Mouse (Mus musculus) heart, embryonic 10.5 days (tissue): Measurements from ENCODE around the gene Ikzf3. TPM values are rescaled to one million over a fixed set of nuclear protein-coding genes. Genes with fewer than 3 reads are reported as not detected.

Source experiments
- DNase-seq: peaks from one replicate; pipeline ENCODE4 v3.0.0-alpha.2; 2017; ENCODE audit warnings: low spot score
- H3K27ac ChIP-seq: fragments of 300-500 bp; sonication (generic); 2 replicates; pipeline ENCODE4 v1.5.1; 2016; ENCODE audit warnings: mild to moderate bottlenecking
- H3K27me3 ChIP-seq: fragments of 300-500 bp; sonication (generic); 2 replicates; pipeline ENCODE4 v1.6.1; 2016; ENCODE audit warnings: mild to moderate bottlenecking; ENCODE audit not compliant: poor library complexity, insufficient read depth, severe bottlenecking
- H3K36me3 ChIP-seq: fragments of 300-500 bp; sonication (generic); 2 replicates; pipeline ENCODE4 v1.6.1; 2016; ENCODE audit warnings: mild to moderate bottlenecking, moderate library complexity
- H3K4me1 ChIP-seq: fragments of 300-500 bp; sonication (generic); 2 replicates; pipeline ENCODE4 v1.6.1; 2016; ENCODE audit warnings: mild to moderate bottlenecking
- H3K4me3 ChIP-seq: fragments of 300-500 bp; sonication (generic); 2 replicates; pipeline ENCODE4 v1.5.1; 2016; ENCODE audit warnings: mild to moderate bottlenecking, moderate library complexity
- H3K9me3 ChIP-seq: fragments of 300-500 bp; sonication (generic); 2 replicates; pipeline ENCODE4 v1.6.1; 2016; ENCODE audit warnings: mild to moderate bottlenecking, moderate library complexity
- WGBS: fragments of 180-500 bp; shearing (Covaris S2); methylation state at CpG from one replicate; pipeline ENCODE4 v1.1.7; 2016; 5-methylcytosine and 5-hydroxymethylcytosine counted together
- polyA plus RNA-seq: library from polyadenylated mRNA; unstranded; fragments of >200 nt; fragmentation: Nextera tagmentation; extraction: Ambion mirVana; gene quantifications from 2 replicates; pipeline ENCODE4 v1.2.1, GENCODE M21; 2016

The Ikzf3 gene
- polyA plus RNA-seq, 1 experiment from 2014 or later = 0.04 TPM

GRCm38 (mm10) chr11:98492959-98493358, 52.9 kb downstream of the Ikzf3 start:
- Histone ChIP-seq H3K9me3 (no peaks in the 10 kb centered on the region), H3K27ac (no peak overlapping the region), H3K4me1 (peaks cover 14% of the 10 kb centered on the region; the same call in 1 of the 2 replicates), H3K36me3 (no peaks in the 10 kb centered on the region), H3K27me3 (peaks cover 14% of the 10 kb centered on the region; the same call in 1 of the 2 replicates), H3K4me3 (no peak overlapping the region)
- 29% methylated on average over 7 of the region's 7 CpGs for WGBS
- DNase-seq = no peak

- Histone ChIP-seq H3K9me3 (no peaks in the 10 kb centered on the region), H3K36me3 (no peaks in the 10 kb centered on the region), H3K4me3 (no peak overlapping the region), H3K27me3 (peaks cover 14% of the 10 kb centered on the region; the same call in 1 of the 2 replicates), H3K4me1 (peaks cover 7% of the 10 kb centered on the region; the same call in 1 of the 2 replicates), H3K27ac (no peak overlapping the region)
- DNase-seq = no peak
- WGBS = 60% methylated on average over 7 of the region's 7 CpGs
These were observed 54.3 kb downstream of the Ikzf3 start for GRCm38 (mm10) chr11:98491571-98491970.

- no peak overlapping the region for H3K27ac ChIP-seq
- H3K4me1 ChIP-seq = peaks cover 7% of the 10 kb centered on the region; the same call in 1 of the 2 replicates
- H3K4me3 ChIP-seq = no peak overlapping the region
- no peak for DNase-seq
- H3K36me3 ChIP-seq = no peaks in the 10 kb centered on the region
- WGBS = 74% methylated on average over 20 of the region's 20 CpGs
- 0 out of 2 replicates have a peak, but pooled peaks cover under 1% of the 10 kb centered on the region for H3K27me3 ChIP-seq
- no peaks in the 10 kb centered on the region for H3K9me3 ChIP-seq
These were observed 57.1 kb downstream of the Ikzf3 start for GRCm38 (mm10) chr11:98488540-98489234.

- Histone ChIP-seq H3K36me3 (no peaks in the 10 kb centered on the region), H3K4me3 (no peak overlapping the region), H3K27me3 (peaks cover under 1% of the 10 kb centered on the region; the same call in 1 of the 2 replicates), H3K4me1 (peaks cover 5% of the 10 kb centered on the region; the same call in 1 of the 2 replicates), H3K9me3 (no peaks in the 10 kb centered on the region), H3K27ac (no peak overlapping the region)
- 70% methylated on average over 5 of the region's 5 CpGs for WGBS
- DNase-seq = no peak
These were observed 58.2 kb downstream of the Ikzf3 start for GRCm38 (mm10) chr11:98487526-98488040.

GRCm38 (mm10) chr11:98485749-98486148, 60.1 kb downstream of the Ikzf3 start:
- 84% methylated on average over 2 of the region's 2 CpGs for WGBS
- peaks cover 2% of the 10 kb centered on the region; the same call in 1 of the 2 replicates for H3K4me1 ChIP-seq

GRCm38 (mm10) chr11:98482067-98482466, 63.8 kb downstream of the Ikzf3 start:
- 78% methylated on average over 10 of the region's 10 CpGs for WGBS
- Histone ChIP-seq H3K27ac (no peak overlapping the region), H3K27me3 (peaks cover 7% of the 10 kb centered on the region; the same call in 1 of the 2 replicates), H3K4me3 (no peak overlapping the region), H3K36me3 (no peaks in the 10 kb centered on the region), H3K4me1 (peaks cover 7% of the 10 kb centered on the region), H3K9me3 (no peaks in the 10 kb centered on the region)
- no peak for DNase-seq

More at GRCm38 (mm10) chr11:98485749-98486148, 60.1 kb downstream of the Ikzf3 start:
- H3K4me3 ChIP-seq = no peak overlapping the region
- H3K27me3 ChIP-seq = peaks cover 7% of the 10 kb centered on the region; the same call in 1 of the 2 replicates
- H3K36me3 ChIP-seq = no peaks in the 10 kb centered on the region
- no peak overlapping the region for H3K27ac ChIP-seq
- H3K9me3 ChIP-seq = no peaks in the 10 kb centered on the region
- no peak for DNase-seq

GRCm38 (mm10) chr11:98481231-98481630, 64.6 kb downstream of the Ikzf3 start:
- Histone ChIP-seq H3K27ac (no peak overlapping the region), H3K27me3 (peaks cover 7% of the 10 kb centered on the region; the same call in 1 of the 2 replicates), H3K4me1 (peaks cover 11% of the 10 kb centered on the region), H3K9me3 (no peaks in the 10 kb centered on the region), H3K36me3 (no peaks in the 10 kb centered on the region), H3K4me3 (no peak overlapping the region)
- no peak for DNase-seq
- WGBS = 65% methylated on average over 6 of the region's 6 CpGs

- 81% methylated on average over 12 of the region's 12 CpGs for WGBS
- Histone ChIP-seq H3K36me3 (no peaks in the 10 kb centered on the region), H3K27me3 (peaks cover 7% of the 10 kb centered on the region; the same call in 1 of the 2 replicates), H3K9me3 (no peaks in the 10 kb centered on the region), H3K4me3 (no peak overlapping the region), H3K4me1 (peaks cover 11% of the 10 kb centered on the region), H3K27ac (no peak overlapping the region)
- no peak for DNase-seq
These were observed 65.8 kb downstream of the Ikzf3 start for GRCm38 (mm10) chr11:98479940-98480497.

- 68% methylated on average over 13 of the region's 13 CpGs for WGBS
- Histone ChIP-seq H3K36me3 (no peaks in the 10 kb centered on the region), H3K27ac (no peak overlapping the region), H3K27me3 (peaks cover 7% of the 10 kb centered on the region; the same call in 1 of the 2 replicates), H3K4me3 (no peak overlapping the region), H3K4me1 (peaks cover 11% of the 10 kb centered on the region), H3K9me3 (no peaks in the 10 kb centered on the region)
- no peak for DNase-seq
These were observed 66.5 kb downstream of the Ikzf3 start for GRCm38 (mm10) chr11:98479026-98479939.

- no peak for DNase-seq
- WGBS = 58% methylated on average over 14 of the region's 14 CpGs
- H3K27me3 ChIP-seq = peaks cover 2% of the 10 kb centered on the region; the same call in 1 of the 2 replicates
- H3K4me1 ChIP-seq = peaks cover 14% of the 10 kb centered on the region
- no peak overlapping the region for H3K4me3 ChIP-seq
- H3K9me3 ChIP-seq = no peaks in the 10 kb centered on the region
- H3K36me3 ChIP-seq = no peaks in the 10 kb centered on the region
- H3K27ac ChIP-seq = no peak overlapping the region
These were observed 68.7 kb downstream of the Ikzf3 start for GRCm38 (mm10) chr11:98477011-98477701.

GRCm38 (mm10) chr11:98476434-98476807, 69.4 kb downstream of the Ikzf3 start:
- H3K36me3 ChIP-seq = no peaks in the 10 kb centered on the region
- no peaks in the 10 kb centered on the region for H3K27me3 ChIP-seq
- no peak overlapping the region for H3K4me3 ChIP-seq
- 57% methylated on average over 4 of the region's 4 CpGs for WGBS
- H3K9me3 ChIP-seq = no peaks in the 10 kb centered on the region
- no peak overlapping the region for H3K27ac ChIP-seq
- DNase-seq = no peak
- H3K4me1 ChIP-seq = peaks cover 17% of the 10 kb centered on the region
